Mouse (Mus musculus): Measurements from ENCODE around the gene Ifna5.

The Ifna5 gene

GRCm38 (mm10) chr4:88864599-88864998 lies 29.3 kb downstream of the Ifna5 start:
- DNase-seq (ENCODE audit: inconsistent ontology term): no peak

- DNase-seq (ENCODE audit: inconsistent ontology term): no peak
These were observed 29.8 kb downstream of the Ifna5 start for GRCm38 (mm10) chr4:88865011-88865569.

GRCm38 (mm10) chr4:88867366-88867925 lies 32.1 kb downstream of the Ifna5 start:
- peak; percentile 73 for DNase-seq (ENCODE audit: inconsistent ontology term)

GRCm38 (mm10) chr4:88867926-88868911 lies 32.9 kb downstream of the Ifna5 start:
- DNase-seq (ENCODE audit: inconsistent ontology term): peak; percentile 79

- DNase-seq (ENCODE audit: inconsistent ontology term): peak; percentile 20
These were observed 37.4 kb downstream of the Ifna5 start for GRCm38 (mm10) chr4:88872691-88873090.

GRCm38 (mm10) chr4:88875435-88876095 lies 40.2 kb downstream of the Ifna5 start:
- DNase-seq (ENCODE audit: inconsistent ontology term): no peak

GRCm38 (mm10) chr4:88876520-88876919 lies 41.2 kb downstream of the Ifna5 start:
- DNase-seq (ENCODE audit: inconsistent ontology term): peak; percentile 14

- no peak for DNase-seq (ENCODE audit: inconsistent ontology term)
These were observed 42.9 kb downstream of the Ifna5 start for GRCm38 (mm10) chr4:88878246-88878645.

GRCm38 (mm10) chr4:88878772-88879171 lies 43.4 kb downstream of the Ifna5 start:
- no peak for DNase-seq (ENCODE audit: inconsistent ontology term)

- DNase-seq (ENCODE audit: inconsistent ontology term): no peak
These were observed 44.8 kb downstream of the Ifna5 start, which contains the start of gene Ifne for GRCm38 (mm10) chr4:88880101-88880500. Gene Ifne, minus strand, starts transcription at chr4:88880201.
